Mouse (Mus musculus): ENCODE measurements around the gene Med28. TPM values are rescaled to one million over a fixed set of nuclear protein-coding genes. Genes with fewer than 3 reads are reported as not detected.

Med28 gene
- polyA plus RNA-seq, 1 experiment: 149 TPM

- peak; percentile 33; the same call in 1 of the 2 replicates for TF ChIP-seq CTCF (IDR thresholded peaks at IDR 0.05; ENCODE audit: control insufficient read depth, insufficient read depth, low read length)
- no peak for TF ChIP-seq POLR2A (IDR thresholded peaks at IDR 0.05; ENCODE audit: borderline replicate concordance, control insufficient read depth, low read depth, low read length)
- Histone ChIP-seq H3K4me1 (ENCODE audit: control insufficient read depth, insufficient read depth, low read length) (no peaks in the 10 kb centered on the region), H3K4me3 (replicated peaks; ENCODE audit: control insufficient read depth, low read depth, low read length) (no peak overlapping the region), H3K27ac (ENCODE audit: control insufficient read depth, insufficient read depth, low read depth, low read length, poor library complexity) (no peak overlapping the region)
- WGBS: 63% methylated on average over 10 of the region's 10 CpGs
These were observed 19.5 kb downstream of the Med28 start for GRCm38 (mm10) chr5:45539502-45539901.

- Histone ChIP-seq H3K4me1 (ENCODE audit: control insufficient read depth, insufficient read depth, low read length) (no peaks in the 10 kb centered on the region), H3K4me3 (replicated peaks; ENCODE audit: control insufficient read depth, low read depth, low read length) (no peak overlapping the region), H3K27ac (ENCODE audit: control insufficient read depth, insufficient read depth, low read depth, low read length, poor library complexity) (no peak overlapping the region)
- TF ChIP-seq POLR2A (IDR thresholded peaks at IDR 0.05; ENCODE audit: borderline replicate concordance, control insufficient read depth, low read depth, low read length): no peak
- TF ChIP-seq CTCF (IDR thresholded peaks at IDR 0.05; ENCODE audit: control insufficient read depth, insufficient read depth, low read length): no peak
- WGBS: 67% methylated on average over 5 of the region's 5 CpGs
These were observed 23.3 kb downstream of the Med28 start for GRCm38 (mm10) chr5:45543374-45543773.

- no peak for TF ChIP-seq CTCF (IDR thresholded peaks at IDR 0.05; ENCODE audit: control insufficient read depth, insufficient read depth, low read length)
- TF ChIP-seq POLR2A (IDR thresholded peaks at IDR 0.05; ENCODE audit: borderline replicate concordance, control insufficient read depth, low read depth, low read length): no peak
- H3K4me1 ChIP-seq (ENCODE audit: control insufficient read depth, insufficient read depth, low read length): no peaks in the 10 kb centered on the region
- no peak overlapping the region for H3K4me3 ChIP-seq (replicated peaks; ENCODE audit: control insufficient read depth, low read depth, low read length)
- H3K27ac ChIP-seq (ENCODE audit: control insufficient read depth, insufficient read depth, low read depth, low read length, poor library complexity): no peak overlapping the region
- 88% methylated on average over 1 of the region's 1 CpGs for WGBS
These were observed 29.6 kb downstream of the Med28 start for GRCm38 (mm10) chr5:45549586-45549985.

- H3K4me1 ChIP-seq (ENCODE audit: control insufficient read depth, insufficient read depth, low read length): no peaks in the 10 kb centered on the region
- no peak overlapping the region for H3K27ac ChIP-seq (ENCODE audit: control insufficient read depth, insufficient read depth, low read depth, low read length, poor library complexity)
- H3K4me3 ChIP-seq (replicated peaks; ENCODE audit: control insufficient read depth, low read depth, low read length): no peak overlapping the region
- TF ChIP-seq POLR2A (IDR thresholded peaks at IDR 0.05; ENCODE audit: borderline replicate concordance, control insufficient read depth, low read depth, low read length) (no peak), CTCF (IDR thresholded peaks at IDR 0.05; ENCODE audit: control insufficient read depth, insufficient read depth, low read length) (no peak)
- WGBS: 26% methylated on average over 6 of the region's 6 CpGs
These were observed 44.0 kb downstream of the Med28 start for GRCm38 (mm10) chr5:45564054-45564453.

GRCm38 (mm10) chr5:45565829-45566228, 45.8 kb downstream of the Med28 start:
- 88% methylated on average over 1 of the region's 1 CpGs for whole genome bisulfite sequencing
- Histone ChIP-seq H3K4me1 (ENCODE audit: control insufficient read depth, insufficient read depth, low read length) (no peaks in the 10 kb centered on the region), H3K27ac (ENCODE audit: control insufficient read depth, insufficient read depth, low read depth, low read length, poor library complexity) (no peak overlapping the region), H3K4me3 (replicated peaks; ENCODE audit: control insufficient read depth, low read depth, low read length) (no peak overlapping the region)
- TF ChIP-seq CTCF (IDR thresholded peaks at IDR 0.05; ENCODE audit: control insufficient read depth, insufficient read depth, low read length): no peak
- TF ChIP-seq POLR2A (IDR thresholded peaks at IDR 0.05; ENCODE audit: borderline replicate concordance, control insufficient read depth, low read depth, low read length): no peak

- no peak for TF ChIP-seq POLR2A (IDR thresholded peaks at IDR 0.05; ENCODE audit: borderline replicate concordance, control insufficient read depth, low read depth, low read length)
- no peak for TF ChIP-seq CTCF (IDR thresholded peaks at IDR 0.05; ENCODE audit: control insufficient read depth, insufficient read depth, low read length)
- Histone ChIP-seq H3K4me3 (replicated peaks; ENCODE audit: control insufficient read depth, low read depth, low read length) (no peak overlapping the region), H3K4me1 (ENCODE audit: control insufficient read depth, insufficient read depth, low read length) (no peaks in the 10 kb centered on the region), H3K27ac (ENCODE audit: control insufficient read depth, insufficient read depth, low read depth, low read length, poor library complexity) (no peak overlapping the region)
- WGBS: 17% methylated on average over 5 of the region's 5 CpGs
These were observed 52.8 kb downstream of the Med28 start for GRCm38 (mm10) chr5:45572816-45573215.

GRCm38 (mm10) chr5:45576716-45577115, 56.7 kb downstream of the Med28 start:
- H3K4me3 ChIP-seq (replicated peaks; ENCODE audit: control insufficient read depth, low read depth, low read length): no peak overlapping the region
- no peak overlapping the region for H3K27ac ChIP-seq (ENCODE audit: control insufficient read depth, insufficient read depth, low read depth, low read length, poor library complexity)
- no peaks in the 10 kb centered on the region for H3K4me1 ChIP-seq (ENCODE audit: control insufficient read depth, insufficient read depth, low read length)
- 49% methylated on average over 3 of the region's 3 CpGs for WGBS
- TF ChIP-seq POLR2A (IDR thresholded peaks at IDR 0.05; ENCODE audit: borderline replicate concordance, control insufficient read depth, low read depth, low read length) (no peak), CTCF (IDR thresholded peaks at IDR 0.05; ENCODE audit: control insufficient read depth, insufficient read depth, low read length) (no peak)

GRCm38 (mm10) chr5:45577376-45577775, 57.3 kb downstream of the Med28 start:
- TF ChIP-seq CTCF (IDR thresholded peaks at IDR 0.05; ENCODE audit: control insufficient read depth, insufficient read depth, low read length): no peak
- no peak for TF ChIP-seq POLR2A (IDR thresholded peaks at IDR 0.05; ENCODE audit: borderline replicate concordance, control insufficient read depth, low read depth, low read length)
- no peak overlapping the region for H3K27ac ChIP-seq (ENCODE audit: control insufficient read depth, insufficient read depth, low read depth, low read length, poor library complexity)
- H3K4me3 ChIP-seq (replicated peaks; ENCODE audit: control insufficient read depth, low read depth, low read length): no peak overlapping the region
- 85% methylated on average over 1 of the region's 1 CpGs for WGBS
- H3K4me1 ChIP-seq (ENCODE audit: control insufficient read depth, insufficient read depth, low read length): no peaks in the 10 kb centered on the region

Other genes with a start within 250 kb of the Med28 start
- gene Qdpr, start 70.0 kb upstream of the Med28 start, polyA plus RNA-seq (2011; ENCODE audit: insufficient read depth, insufficient read length, low replicate concordance, missing spikeins): 25.8 and 27.6 TPM in 2 replicates
- not detected in 2 replicates for gene Clrn2, start 66.5 kb upstream of the Med28 start, polyA plus RNA-seq (2011; ENCODE audit: insufficient read depth, insufficient read length, low replicate concordance, missing spikeins)
- gene Lap3, start 26.9 kb upstream of the Med28 start, polyA plus RNA-seq (2011; ENCODE audit: insufficient read depth, insufficient read length, low replicate concordance, missing spikeins): 19.4 and 65.3 TPM in 2 replicates
- not detected in 2 replicates for gene Fam184b, start 119.4 kb downstream of the Med28 start, polyA plus RNA-seq (2011; ENCODE audit: insufficient read depth, insufficient read length, low replicate concordance, missing spikeins)
- 59.3 and 90.9 TPM in 2 replicates for gene Ncapg, start 149.7 kb downstream of the Med28 start, polyA plus RNA-seq (2011; ENCODE audit: insufficient read depth, insufficient read length, low replicate concordance, missing spikeins)